Mouse (Mus musculus) Patski (cell line): Measurements from ENCODE around the gene Tinag. TPM values are rescaled to one million over a fixed set of nuclear protein-coding genes. Genes with fewer than 3 reads are reported as not detected.
A peak's percentile ranks its signal among the peaks of the same experiment; 100 is the strongest.

Experiments used
- ATAC-seq: fragments of 100-300 bp; one replicate; pipeline ENCODE4 v1.8.0; 2021
- CTCF ChIA-PET: fragments of 350-600 bp; sonication (Branson Sonifier 250); formaldehyde crosslinking; loops from one replicate; lab custom pipeline; 2022; ENCODE audit warnings: inconsistent platforms; lab: Charles Lee
- POLR2A ChIA-PET: fragments of 350-600 bp; sonication (Branson Sonifier 250); formaldehyde crosslinking; loops from one replicate; lab custom pipeline; 2022; ENCODE audit warnings: antibody characterized with exemption, inconsistent platforms; lab: Charles Lee
- DNase-seq: peaks from one replicate; pipeline ENCODE4 v3.0.0-alpha.2; 2011; ENCODE audit warnings: low read depth, low spot score
- H3K27me3 ChIP-seq: fragments of 371-371 bp; one replicate; pipeline ENCODE4 v1.5.1; 2021
- CTCF ChIP-seq: fragments of 100-300 bp; IDR thresholded peaks from one replicate; pipeline ENCODE4 v1.5.1; 2021
- in situ Hi-C: fragments of 300-500 bp; cut with MboI; formaldehyde crosslinking; loops from 3 replicates; pipeline ENCODE4 v1.11.1; 2018; ENCODE audit warnings: low pct_unique_long_range_greater_than_20kb, mixed read lengths
- polyA plus RNA-seq: library from polyadenylated mRNA; unstranded; gene quantifications from one replicate; pipeline ENCODE4 v1.2.3, GENCODE M21; 2021

The Tinag gene
- polyA plus RNA-seq, 1 experiment from 2014 or later, result 5.0 TPM

- POLR2A ChIA-PET, result no interaction called here
- TF ChIP-seq CTCF, result no peak
- in situ Hi-C loops, result no loop called here
- H3K27me3 ChIP-seq, result no peaks in the 10 kb centered on the region
- DNase-seq, result no peak
- no peak for ATAC-seq
- CTCF ChIA-PET, result interaction anchor here (0.8 to 1.1 kb wide), 2 partner anchors 26 to 110 kb away, joined by 3 read pairs; no protein-coding TSS in a partner anchor
Observed at GRCm38 (mm10) chr9:77025271-77025670, 20.3 kb downstream of the Tinag start.

GRCm38 (mm10) chr9:77018935-77019334 is 26.7 kb downstream of the Tinag start:
- in situ Hi-C loops, result no loop called here
- DNase-seq, result no peak
- TF ChIP-seq CTCF, result no peak
- no peaks in the 10 kb centered on the region for H3K27me3 ChIP-seq
- CTCF ChIA-PET, result interaction anchor here (0.9 to 1.0 kb wide), 2 partner anchors 11 to 19 kb away, joined by 3 read pairs; no protein-coding TSS in a partner anchor
- ATAC-seq, result no peak
- POLR2A ChIA-PET, result no interaction called here

GRCm38 (mm10) chr9:76996021-76996420 is 49.6 kb downstream of the Tinag start:
- no peaks in the 10 kb centered on the region for H3K27me3 ChIP-seq
- in situ Hi-C loops, result loop anchor here (25.0 kb wide), 1 partner anchor 609 kb away; no protein-coding TSS in a partner anchor
- ChIA-PET POLR2A (no interaction called here), CTCF (no interaction called here)
- DNase-seq, result no peak
- no peak for TF ChIP-seq CTCF
- ATAC-seq, result no peak

- ATAC-seq, result no peak
- in situ Hi-C loops, result loop anchor here (5.0 to 25.0 kb wide), 2 partner anchors 392 to 603 kb away; no protein-coding TSS in a partner anchor
- peak; percentile 80 for TF ChIP-seq CTCF
- POLR2A ChIA-PET, result no interaction called here
- no peak for DNase-seq
- CTCF ChIA-PET, result no interaction called here
- no peaks in the 10 kb centered on the region for H3K27me3 ChIP-seq
Observed at GRCm38 (mm10) chr9:76989946-76990345, 55.6 kb downstream of the Tinag start.

- no peak for TF ChIP-seq CTCF
- ATAC-seq (no peak), DNase-seq (no peak)
- in situ Hi-C loops, result no loop called here
- CTCF ChIA-PET, result no interaction called here
- POLR2A ChIA-PET, result interaction anchor here (0.6 kb wide), 1 partner anchor 1167 kb away, joined by 4 read pairs; no protein-coding TSS in a partner anchor
- H3K27me3 ChIP-seq, result no peaks in the 10 kb centered on the region
Observed at GRCm38 (mm10) chr9:76934813-76935212, 110.8 kb downstream of the Tinag start.

GRCm38 (mm10) chr9:76915093-76915661 is 130.4 kb downstream of the Tinag start:
- TF ChIP-seq CTCF, result no peak
- DNase-seq, result peak; percentile 70
- in situ Hi-C loops, result no loop called here
- ATAC-seq, result peak; percentile 99
- ChIA-PET CTCF (interaction anchor here (1.1 to 1.2 kb wide), 2 partner anchors 8 to 110 kb away, joined by 3 read pairs; no protein-coding TSS in a partner anchor), POLR2A (interaction anchor here (0.6 kb wide), 1 partner anchor 31 kb away, joined by 4 read pairs; no protein-coding TSS in a partner anchor)
- H3K27me3 ChIP-seq, result no peaks in the 10 kb centered on the region
